Mouse (Mus musculus) lung, embryonic 14.5 days (tissue): ENCODE measurements around the gene Plppr5. TPM values are rescaled to one million over a fixed set of nuclear protein-coding genes. Genes with fewer than 3 reads are reported as not detected.

Experiments
- ATAC-seq: fragments of 200-750 bp; cut with Nextera tagmentation; 2 replicates; pipeline ENCODE4 v1.8.0; 2017; ENCODE audit warnings: mild to moderate bottlenecking, moderate TSS enrichment, moderate library complexity; ENCODE audit not compliant: insufficient read depth
- DNase-seq: peaks from one replicate; pipeline ENCODE4 v3.0.0-alpha.2; 2015
- H3K27ac ChIP-seq: fragments of 300-500 bp; sonication (generic); 2 replicates; pipeline ENCODE4 v1.5.1; 2014; ENCODE audit warnings: low read depth, mild to moderate bottlenecking, moderate library complexity
- H3K27me3 ChIP-seq: fragments of 300-500 bp; sonication (generic); 2 replicates; pipeline ENCODE4 v1.6.1; 2014; ENCODE audit warnings: low read length, control low read depth; ENCODE audit not compliant: insufficient read depth
- H3K36me3 ChIP-seq: fragments of 300-500 bp; sonication (generic); 2 replicates; pipeline ENCODE4 v1.6.1; 2014; ENCODE audit warnings: control low read depth; ENCODE audit not compliant: insufficient read depth
- H3K4me1 ChIP-seq: fragments of 300-500 bp; sonication (generic); 2 replicates; pipeline ENCODE4 v1.6.1; 2014; ENCODE audit warnings: antibody characterized with exemption, control low read depth; ENCODE audit not compliant: insufficient read depth
- H3K4me2 ChIP-seq: fragments of 300-500 bp; sonication (generic); 2 replicates; pipeline ENCODE4 v1.6.1; 2014; ENCODE audit warnings: mild to moderate bottlenecking
- H3K4me3 ChIP-seq: fragments of 300-500 bp; sonication (generic); 2 replicates; pipeline ENCODE4 v1.5.1; 2014; ENCODE audit warnings: low read depth, low read length
- H3K9ac ChIP-seq: fragments of 300-500 bp; sonication (generic); 2 replicates; pipeline ENCODE4 v1.6.1; 2014
- H3K9me3 ChIP-seq: fragments of 300-500 bp; sonication (generic); 2 replicates; pipeline ENCODE4 v1.6.1; 2016; ENCODE audit warnings: low read depth, low read length, control low read depth
- CTCF ChIP-seq: IDR thresholded peaks from 2 replicates; pipeline ENCODE4 v1.5.1; 2016; ENCODE audit warnings: antibody characterized with exemption, low read depth
- WGBS: fragments of 180-500 bp; shearing (Covaris S2); extraction: QIAGEN DNeasy Blood & Tissue Kit; methylation state at CpG from one replicate; pipeline ENCODE4 v1.1.7; 2014; 5-methylcytosine and 5-hydroxymethylcytosine counted together
- polyA plus RNA-seq: library from polyadenylated mRNA; unstranded; fragments of >200 nt; fragmentation: Nextera tagmentation; extraction: Ambion mirVana; gene quantifications from 2 replicates; pipeline ENCODE4 v1.2.1, GENCODE M21; 2014

Gene Plppr5
- polyA plus RNA-seq, 1 experiment from 2014 or later = 1.7 TPM

DNA sequence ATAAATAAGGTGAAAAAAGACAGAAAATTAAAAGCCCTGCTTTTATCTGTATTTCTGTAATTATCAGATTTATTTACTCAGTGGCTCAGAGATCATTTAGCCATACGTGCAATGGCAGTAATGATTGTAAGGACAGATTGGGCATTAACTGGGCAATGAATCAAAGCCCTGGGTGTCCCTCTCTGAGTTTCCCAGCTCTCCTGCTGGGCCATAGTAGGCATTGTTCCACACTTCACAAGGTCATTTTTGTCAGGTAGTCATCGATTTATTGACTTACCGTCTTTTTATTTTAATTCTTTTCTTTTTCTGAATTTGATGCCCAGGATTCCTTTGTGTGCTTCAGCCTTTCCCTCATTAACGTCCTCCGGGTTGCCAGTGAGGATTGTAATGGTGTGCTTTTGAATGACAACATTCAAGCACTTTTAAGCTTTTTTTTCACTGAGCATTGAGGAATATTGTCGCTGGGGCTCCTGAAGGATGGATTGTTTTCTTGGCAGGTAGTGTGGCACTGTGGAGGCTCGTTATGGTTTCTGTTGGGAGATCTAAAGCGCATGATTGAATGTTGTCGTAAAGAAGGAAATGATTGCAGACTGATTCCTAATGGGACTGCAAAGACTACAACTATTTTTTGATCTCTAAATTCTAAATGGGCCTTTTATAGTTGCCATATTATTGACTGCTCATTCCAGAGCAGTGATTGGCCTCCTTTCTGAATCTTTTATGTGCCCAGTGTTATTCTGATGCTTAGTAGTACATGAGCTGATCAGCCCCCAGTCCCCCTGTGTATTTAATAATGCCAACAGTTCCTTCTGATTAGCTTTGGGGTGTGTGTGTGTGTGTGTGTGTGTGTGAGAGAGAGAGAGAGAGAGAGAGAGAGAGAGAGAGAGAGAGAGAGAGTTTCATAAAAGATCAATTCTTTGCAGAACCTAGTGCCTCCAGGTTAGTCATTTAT is 154.8 kb downstream of the Plppr5 start:
- H3K36me3 ChIP-seq = no peaks in the 10 kb centered on the region
- WGBS = 74% methylated on average over 9 of the region's 9 CpGs
- no peak overlapping the region for H3K4me3 ChIP-seq
- no peaks in the 10 kb centered on the region for H3K4me1 ChIP-seq
- H3K27me3 ChIP-seq = no peaks in the 10 kb centered on the region
- ATAC-seq (no peak), DNase-seq (no peak)
- H3K9me3 ChIP-seq = no peaks in the 10 kb centered on the region
- H3K4me2 ChIP-seq = no peak overlapping the region
- no peak for TF ChIP-seq CTCF
- no peak overlapping the region for H3K9ac ChIP-seq
- H3K27ac ChIP-seq = no peak overlapping the region

DNA sequence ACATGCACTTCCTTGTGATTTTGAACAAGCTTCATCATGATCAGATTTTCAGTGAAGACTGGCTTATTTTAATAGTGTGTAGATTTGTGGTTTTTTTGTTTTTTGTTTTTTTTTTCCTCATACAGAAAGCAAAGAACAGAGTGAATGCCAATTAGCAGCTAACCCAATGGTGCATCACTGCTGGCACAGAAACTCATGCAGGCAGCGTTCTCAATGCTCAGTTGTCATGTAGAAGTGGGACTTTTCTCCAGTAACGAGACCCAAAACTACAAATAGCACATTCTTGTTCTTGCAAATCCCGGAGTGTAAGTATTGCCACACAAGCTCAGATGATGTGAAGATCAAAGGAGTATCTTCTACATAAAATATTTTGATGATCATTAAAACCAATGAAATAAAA is 156.9 kb downstream of the Plppr5 start:
- H3K4me1 ChIP-seq = no peaks in the 10 kb centered on the region
- no peaks in the 10 kb centered on the region for H3K9me3 ChIP-seq
- no peaks in the 10 kb centered on the region for H3K36me3 ChIP-seq
- DNase-seq = no peak
- H3K27me3 ChIP-seq = no peaks in the 10 kb centered on the region
- no peak overlapping the region for H3K4me2 ChIP-seq
- no peak for ATAC-seq
- no peak for TF ChIP-seq CTCF
- H3K9ac ChIP-seq = no peak overlapping the region
- no peak overlapping the region for H3K27ac ChIP-seq
- 64% methylated on average over 3 of the region's 3 CpGs for WGBS
- no peak overlapping the region for H3K4me3 ChIP-seq

DNA sequence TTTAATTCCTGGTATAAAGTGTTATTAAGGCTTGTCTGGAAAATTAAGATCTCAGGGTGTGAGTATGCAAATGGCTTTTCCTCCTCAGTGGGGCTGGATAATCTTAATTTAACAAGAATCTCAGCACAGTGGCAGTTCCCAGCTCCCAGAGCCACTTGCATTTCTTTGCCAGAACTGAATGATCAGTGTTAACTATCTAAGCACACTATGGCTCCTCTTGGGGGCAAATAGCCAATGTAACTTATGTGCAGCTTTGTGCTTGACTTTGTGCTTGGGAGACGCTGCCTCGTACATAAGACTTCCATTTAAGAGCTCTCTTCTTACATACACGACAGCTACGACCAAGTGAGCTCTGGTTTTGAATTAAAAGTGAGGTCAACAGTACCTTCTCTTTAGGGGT is 158.0 kb downstream of the Plppr5 start:
- Histone ChIP-seq H3K27me3 (no peaks in the 10 kb centered on the region), H3K9ac (no peak overlapping the region), H3K27ac (no peak overlapping the region), H3K4me3 (no peak overlapping the region), H3K4me1 (no peaks in the 10 kb centered on the region), H3K36me3 (no peaks in the 10 kb centered on the region), H3K4me2 (no peak overlapping the region), H3K9me3 (no peaks in the 10 kb centered on the region)
- DNase-seq (no peak), ATAC-seq (no peak)
- WGBS = 70% methylated on average over 4 of the region's 4 CpGs
- TF ChIP-seq CTCF = no peak

Other genes with a start within 250 kb of the Plppr5 start
- gene Plppr4, start 214.0 kb upstream of the Plppr5 start, polyA plus RNA-seq = 0.16 and 0.19 TPM in 2 replicates